Mouse (Mus musculus) C2C12 (cell line): ENCODE results near the gene Siglech. TPM values are rescaled to one million over a fixed set of nuclear protein-coding genes. Genes with fewer than 3 reads are reported as not detected.
"Not testable (repeated sequence)": the region's sequence is repeated elsewhere in the genome, so short reads cannot be mapped to it uniquely, and the experiment has no call there.

ENCODE experiments used
- H3K27me3 ChIP-seq: one replicate; pipeline ENCODE4 v1.6.1; 2011; ENCODE audit not compliant: control insufficient read depth, insufficient read depth, insufficient read length
- H3K36me3 ChIP-seq: one replicate; pipeline ENCODE4 v1.6.1; 2011; ENCODE audit not compliant: control insufficient read depth, insufficient read depth
- H3K4me3 ChIP-seq: one replicate; pipeline ENCODE4 v1.5.1; 2011; ENCODE audit warnings: mild to moderate bottlenecking, control low read depth; ENCODE audit not compliant: poor library complexity, insufficient read depth, severe bottlenecking
- H3K79me2 ChIP-seq: one replicate; pipeline ENCODE4 v1.6.1; 2011; ENCODE audit not compliant: control insufficient read depth, insufficient read depth
- H3K79me3 ChIP-seq: one replicate; pipeline ENCODE4 v1.6.1; 2011; ENCODE audit warnings: low read depth, control low read depth
- H3ac ChIP-seq: one replicate; pipeline ENCODE3; 2011; ENCODE audit warnings: low read depth; ENCODE audit not compliant: control insufficient read depth, insufficient read length
- CEBPB ChIP-seq: IDR thresholded peaks from one replicate; pipeline ENCODE4 v1.6.1; 2011; ENCODE audit warnings: low read depth, mild to moderate bottlenecking, control low read depth, moderate library complexity
- CTCF ChIP-seq: IDR thresholded peaks from one replicate; pipeline ENCODE4 v1.5.1; 2011; ENCODE audit not compliant: control insufficient read depth, insufficient read depth, insufficient read length
- FOSL1 ChIP-seq: IDR thresholded peaks from one replicate; pipeline ENCODE4 v1.8.0; 2011; ENCODE audit warnings: mild to moderate bottlenecking, low read length; ENCODE audit not compliant: poor library complexity, insufficient read depth, severe bottlenecking
- MAX ChIP-seq: IDR thresholded peaks from one replicate; pipeline ENCODE4 v1.6.1; 2011; ENCODE audit warnings: mild to moderate bottlenecking, control low read depth
- MYOD1 ChIP-seq: IDR thresholded peaks from one replicate; pipeline ENCODE4 v1.6.1; 2011; ENCODE audit warnings: low read depth; ENCODE audit not compliant: control insufficient read depth, insufficient read length
- MYOG ChIP-seq: IDR thresholded peaks from one replicate; pipeline ENCODE4 v1.6.1; 2011; ENCODE audit not compliant: control insufficient read depth, insufficient read length; ENCODE audit errors: extremely low read depth
- USF1 ChIP-seq: IDR thresholded peaks from one replicate; pipeline ENCODE4 v1.6.1; 2011; ENCODE audit warnings: low read depth, mild to moderate bottlenecking, control low read depth, moderate library complexity
- polyA plus RNA-seq: library from polyadenylated mRNA; unstranded; fragments of >200 nt; fragmentation: generic; extraction: Trizol; gene quantifications from one replicate; pipeline ENCODE4 v1.2.1, GENCODE M21; 2012; ENCODE audit warnings: missing spikeins

Siglech gene
- polyA plus RNA-seq, 1 experiment = not detected

DNA sequence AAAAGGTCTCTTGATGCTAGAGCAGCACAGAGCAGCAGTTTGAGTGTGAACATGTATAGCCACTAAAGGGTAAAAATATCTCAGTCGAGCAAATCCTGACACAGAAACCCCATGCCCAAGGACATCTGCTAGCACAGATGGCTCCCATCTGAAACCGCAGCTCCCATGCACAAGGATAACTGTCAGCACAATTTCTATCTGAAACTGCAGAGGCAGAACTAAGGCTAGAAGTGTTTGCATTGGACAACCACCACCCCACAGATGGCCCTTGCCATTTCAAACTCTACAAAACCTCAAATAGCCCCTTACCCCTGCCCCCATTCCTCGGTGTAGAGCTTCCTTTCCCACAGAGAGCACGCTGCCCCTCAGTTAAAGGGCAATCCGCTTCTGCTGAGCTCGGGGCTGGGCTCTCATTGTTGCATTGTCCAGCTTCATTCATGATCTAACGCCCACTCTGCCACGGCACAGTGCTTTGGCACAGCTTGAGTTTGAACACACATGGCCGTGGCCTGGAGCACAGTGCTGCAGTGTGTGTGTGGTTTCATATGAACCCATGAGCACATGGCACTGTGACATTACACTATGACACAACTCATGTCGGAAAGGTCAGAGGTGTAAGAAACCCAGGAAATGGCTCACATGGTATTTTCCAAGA is 23.3 kb upstream of the Siglech start:
- Histone ChIP-seq H3K79me3 (no peaks in the 10 kb centered on the region), H3K27me3 (no peaks in the 10 kb centered on the region), H3ac (no peak overlapping the region), H3K79me2 (no peaks in the 10 kb centered on the region), H3K36me3 (no peaks in the 10 kb centered on the region), H3K4me3 (no peak overlapping the region)
- TF ChIP-seq CTCF (no peak), USF1 (no peak), CEBPB (no peak), MYOG (no peak), FOSL1 (no peak), MYOD1 (no peak), MAX (no peak)

DNA sequence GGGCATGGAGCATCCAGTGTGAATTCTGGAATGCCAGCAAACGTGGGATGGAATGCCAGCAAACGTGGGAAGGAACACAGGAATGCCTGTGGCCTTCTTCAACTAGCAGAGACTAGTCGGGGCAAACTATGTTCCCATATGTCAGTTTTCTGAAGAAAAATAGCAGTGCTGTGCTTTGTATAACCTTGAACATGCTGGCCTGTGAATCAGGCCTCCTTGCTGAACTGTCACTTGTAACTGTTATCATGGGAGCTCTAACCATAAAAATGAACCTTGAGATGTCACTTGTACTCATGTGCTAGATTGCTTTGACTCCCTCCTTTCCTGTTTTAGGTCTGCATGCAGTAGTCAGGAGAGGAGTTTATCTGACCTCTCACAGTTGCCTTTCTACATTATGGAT is 17.1 kb upstream of the Siglech start:
- Histone ChIP-seq H3K79me3 (no peaks in the 10 kb centered on the region), H3K36me3 (no peaks in the 10 kb centered on the region), H3K79me2 (no peaks in the 10 kb centered on the region), H3K27me3 (no peaks in the 10 kb centered on the region), H3ac (no peak overlapping the region), H3K4me3 (no peak overlapping the region)
- no peak for TF ChIP-seq MYOG
- TF ChIP-seq FOSL1 = no peak
- no peak for TF ChIP-seq MYOD1
- no peak for TF ChIP-seq USF1
- no peak for TF ChIP-seq MAX
- TF ChIP-seq CEBPB = no peak
- TF ChIP-seq CTCF = no peak

DNA sequence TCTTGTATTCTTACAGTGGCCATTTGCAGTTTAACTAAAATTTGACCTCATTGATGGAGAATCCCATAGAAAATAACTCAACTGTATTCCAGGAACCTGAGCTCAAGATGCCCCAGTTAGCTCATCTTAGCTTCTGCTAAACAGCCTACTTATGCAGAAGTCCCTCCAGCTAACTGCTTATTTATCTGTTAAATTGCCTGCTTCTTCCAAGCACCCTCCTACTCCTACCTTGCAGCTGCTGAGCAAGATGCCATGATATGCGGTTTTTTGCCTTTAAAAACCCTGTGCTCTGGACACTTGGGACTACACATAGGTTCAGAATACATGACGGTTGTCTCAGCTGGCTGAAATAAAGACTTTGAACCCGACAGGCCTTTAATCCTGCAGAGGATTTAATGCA is 8.6 kb upstream of the Siglech start:
- H3K36me3 ChIP-seq = no peaks in the 10 kb centered on the region
- no peaks in the 10 kb centered on the region for H3K79me3 ChIP-seq
- TF ChIP-seq CTCF (no peak), MYOG (no peak), USF1 (no peak), CEBPB (no peak), FOSL1 (no peak), MYOD1 (no peak), MAX (no peak)
- no peaks in the 10 kb centered on the region for H3K27me3 ChIP-seq
- H3ac ChIP-seq = no peak overlapping the region
- H3K4me3 ChIP-seq = no peak overlapping the region
- H3K79me2 ChIP-seq = no peaks in the 10 kb centered on the region

DNA sequence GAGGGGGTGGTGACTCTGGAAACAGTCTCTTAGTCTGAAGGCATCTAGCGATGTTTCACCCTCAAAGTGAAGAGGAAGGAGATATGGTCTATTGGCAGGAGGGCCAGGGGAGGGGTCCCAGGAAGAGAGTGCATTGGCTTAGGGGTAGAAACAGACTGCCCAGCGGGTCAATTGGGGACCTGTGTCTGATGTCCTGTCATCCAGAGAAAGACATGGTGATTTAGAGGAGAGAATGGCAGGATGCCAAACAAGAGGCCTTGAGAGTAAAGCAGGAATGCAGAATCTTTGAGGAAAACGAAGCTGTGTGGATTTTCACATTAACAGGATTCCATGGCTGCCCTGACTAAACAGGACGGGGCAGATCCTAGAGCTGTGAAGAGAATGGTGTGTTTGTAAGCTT is 12.0 kb downstream of the Siglech start:
- no peaks in the 10 kb centered on the region for H3K79me2 ChIP-seq
- H3ac ChIP-seq = no peak overlapping the region
- H3K27me3 ChIP-seq = peaks cover 5% of the 10 kb centered on the region
- no peaks in the 10 kb centered on the region for H3K36me3 ChIP-seq
- TF ChIP-seq CEBPB (no peak), CTCF (no peak), MYOD1 (no peak), FOSL1 (no peak), MYOG (no peak), USF1 (no peak), MAX (no peak)
- H3K4me3 ChIP-seq = no peak overlapping the region
- no peaks in the 10 kb centered on the region for H3K79me3 ChIP-seq

DNA sequence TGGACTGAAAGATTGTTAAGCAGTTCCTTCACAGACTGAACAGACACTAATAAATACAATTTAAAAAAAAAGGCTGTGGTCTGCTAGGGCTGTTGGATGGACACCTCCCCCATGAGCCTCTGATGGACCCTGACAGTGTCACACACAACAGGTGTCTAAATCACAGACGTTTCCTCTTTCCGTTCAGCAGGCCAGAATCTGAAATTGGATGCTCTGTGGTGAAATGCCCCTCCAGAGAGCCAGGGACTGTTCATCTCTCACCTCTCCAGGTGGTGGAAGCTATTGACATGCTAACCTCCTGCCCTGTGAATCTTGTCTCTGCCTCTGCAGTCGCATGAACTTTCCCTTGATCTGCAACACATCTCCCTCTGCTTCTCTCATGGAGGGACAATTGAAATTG is 14.5 kb downstream of the Siglech start:
- H3K36me3 ChIP-seq = no peaks in the 10 kb centered on the region
- H3ac ChIP-seq = no peak overlapping the region
- no peaks in the 10 kb centered on the region for H3K79me2 ChIP-seq
- no peak overlapping the region for H3K4me3 ChIP-seq
- no peak for TF ChIP-seq USF1
- H3K79me3 ChIP-seq = no peaks in the 10 kb centered on the region
- H3K27me3 ChIP-seq = peaks cover 5% of the 10 kb centered on the region

DNA sequence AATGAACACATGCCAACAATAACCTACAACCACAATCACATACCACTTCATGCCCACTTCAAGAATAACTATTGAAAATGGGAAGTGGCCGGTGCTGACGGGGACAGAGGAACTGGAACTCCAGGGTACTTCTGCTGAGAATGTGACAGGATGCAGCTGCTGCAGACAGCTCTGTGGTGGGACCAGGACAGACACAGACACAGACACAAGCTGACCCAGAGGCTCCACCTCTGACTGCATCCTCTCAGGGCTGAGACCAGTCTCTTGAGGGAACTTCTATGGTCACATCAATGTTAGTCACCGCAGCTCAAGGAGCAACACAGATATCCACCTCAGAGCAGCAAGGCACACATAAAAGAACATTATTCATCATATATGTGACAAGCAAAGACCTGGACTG is 16.6 kb downstream of the Siglech start:
- Histone ChIP-seq H3K79me2 (no peaks in the 10 kb centered on the region), H3K4me3 (no peak overlapping the region), H3ac (no peak overlapping the region), H3K79me3 (no peaks in the 10 kb centered on the region), H3K36me3 (no peaks in the 10 kb centered on the region), H3K27me3 (peaks cover 5% of the 10 kb centered on the region)
- TF ChIP-seq FOSL1 (no peak), MAX (no peak), USF1 (no peak), MYOD1 (no peak), CTCF (no peak), CEBPB (no peak), MYOG (no peak)

DNA sequence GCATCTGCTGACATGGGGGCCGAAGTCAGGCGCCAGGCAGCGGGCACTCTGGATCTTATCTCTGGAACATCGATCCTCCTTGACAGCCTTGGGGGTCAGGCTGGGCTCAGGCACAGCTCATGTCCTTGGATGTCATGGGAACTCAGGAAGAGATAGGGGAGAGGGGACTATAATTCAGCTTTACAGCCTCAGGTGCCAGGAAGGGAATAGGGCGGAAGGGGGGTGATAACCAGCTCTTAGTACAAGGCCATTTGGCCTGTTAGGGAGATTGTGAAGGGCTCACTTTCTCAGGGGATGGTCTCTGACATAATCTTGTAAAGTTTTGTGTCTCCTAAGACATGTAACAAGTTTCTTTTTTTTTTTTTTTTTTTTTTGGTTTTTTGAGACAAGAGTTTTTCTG is 22.6 kb downstream of the Siglech start:
- not testable (repeated sequence) for H3K4me3 ChIP-seq, H3ac ChIP-seq, H3K27me3 ChIP-seq, H3K36me3 ChIP-seq
- Histone ChIP-seq H3K79me3 (peaks cover 13% of the 10 kb centered on the region), H3K79me2 (peaks cover 15% of the 10 kb centered on the region)
